In genomic region chr2:84428836-84429235, GRCm38 (mm10) we compare ENCODE assay signal across 24 mouse cellular contexts. TPM values are rescaled to one million over a fixed set of nuclear protein-coding genes. Genes with fewer than 3 reads are reported as not detected.
DNase-seq lines count a peak whose midpoint lies in the region; ATAC-seq and TF ChIP-seq lines count a peak whose summit lies in the region.
"Had no signal": no experiment of that assay in that cellular context is flagged by ENCODE, and none has a peak within 500 bp of the region (broad histone marks: within the 10 kb centered on the region; RNA-seq: fewer than 3 reads in every experiment).

No protein-coding gene starts in this region.

- no peaks in the 10 kb centered on the region for H3K27me3 ChIP-seq in kidney, postnatal 0 days (ENCODE audit: insufficient read depth, low read length)
- no peaks in the 10 kb centered on the region for H3K27me3 ChIP-seq in midbrain, postnatal 0 days (ENCODE audit: insufficient read depth, low read length)
- H3K27me3 ChIP-seq in midbrain, embryonic 14.5 days (ENCODE audit: control insufficient read depth, insufficient read depth, low read length): no peaks in the 10 kb centered on the region
- no peaks in the 10 kb centered on the region for H3K27me3 ChIP-seq in C2C12 (ENCODE audit: control insufficient read depth, insufficient read depth, insufficient read length)
- H3K27me3 ChIP-seq: CH12.LX; embryonic facial prominence, embryonic 15.5 days had no signal

- H3ac ChIP-seq in C2C12 (ENCODE audit: control insufficient read depth, insufficient read length, low read depth): no peak overlapping the region

- WGBS in kidney, postnatal 0 days: 44% methylated on average over 3 of the region's 3 CpGs
- 73% methylated on average over 3 of the region's 3 CpGs for WGBS in midbrain, postnatal 0 days
- 68% methylated on average over 3 of the region's 3 CpGs for WGBS in midbrain, embryonic 14.5 days

- TF ChIP-seq CTCF in kidney, postnatal 0 days (IDR thresholded peaks at IDR 0.05; ENCODE audit: low read depth): peak; percentile 34; the same call in 1 of the 2 replicates
- peak; percentile 19; the same call in 1 of the 2 replicates for TF ChIP-seq CTCF in midbrain, postnatal 0 days (IDR thresholded peaks at IDR 0.05)
- no peak for TF ChIP-seq CTCF in C2C12 (IDR thresholded peaks at IDR 0.05; ENCODE audit: control insufficient read depth, insufficient read depth, insufficient read length)
- TF ChIP-seq CTCF in left cerebral cortex, adult 2 months (IDR thresholded peaks at IDR 0.05): no peak

- H3K4me1 ChIP-seq in kidney, postnatal 0 days (replicated peaks; ENCODE audit: insufficient read depth, low read length): no peaks in the 10 kb centered on the region
- no peaks in the 10 kb centered on the region for H3K4me1 ChIP-seq in midbrain, postnatal 0 days (ENCODE audit: insufficient read depth, low read length)
- H3K4me1 ChIP-seq in midbrain, embryonic 14.5 days (ENCODE audit: control insufficient read depth, insufficient read depth, low read length): no peaks in the 10 kb centered on the region
- H3K4me1 ChIP-seq: embryonic facial prominence, embryonic 15.5 days had no signal

- H3K79me3 ChIP-seq in C2C12 (ENCODE audit: low read depth): no peaks in the 10 kb centered on the region

- H3K9me3 ChIP-seq in kidney, postnatal 0 days (replicated peaks; ENCODE audit: low read length): no peaks in the 10 kb centered on the region
- H3K9me3 ChIP-seq in midbrain, postnatal 0 days (ENCODE audit: low read length): no peaks in the 10 kb centered on the region
- no peaks in the 10 kb centered on the region for H3K9me3 ChIP-seq in midbrain, embryonic 14.5 days (ENCODE audit: control insufficient read depth, low read length)
- H3K9me3 ChIP-seq: embryonic facial prominence, embryonic 15.5 days; forebrain, embryonic 10.5 days; heart, embryonic 10.5 days; hindbrain, embryonic 13.5 days had no signal

- peaks cover 3% of the 10 kb centered on the region for H3K79me2 ChIP-seq in C2C12 (ENCODE audit: control insufficient read depth, insufficient read depth)

- no peaks in the 10 kb centered on the region for H3K36me3 ChIP-seq in kidney, postnatal 0 days (ENCODE audit: insufficient read depth, low read length)
- H3K36me3 ChIP-seq in midbrain, postnatal 0 days (ENCODE audit: insufficient read depth, low read length): no peaks in the 10 kb centered on the region
- H3K36me3 ChIP-seq in midbrain, embryonic 14.5 days (ENCODE audit: control insufficient read depth, insufficient read depth, low read length): no peaks in the 10 kb centered on the region
- H3K36me3 ChIP-seq in C2C12 (ENCODE audit: control insufficient read depth, insufficient read depth): no peaks in the 10 kb centered on the region
- H3K36me3 ChIP-seq: embryonic facial prominence, embryonic 15.5 days; forebrain, embryonic 10.5 days; heart, embryonic 10.5 days; hindbrain, embryonic 13.5 days had no signal

- no peak overlapping the region for H3K4me3 ChIP-seq in kidney, postnatal 0 days (replicated peaks; ENCODE audit: low read depth, low read length)
- H3K4me3 ChIP-seq in midbrain, postnatal 0 days (ENCODE audit: low read depth, low read length): no peak overlapping the region
- no peak overlapping the region for H3K4me3 ChIP-seq in midbrain, embryonic 14.5 days (replicated peaks; ENCODE audit: low read depth, low read length)
- no peak overlapping the region for H3K4me3 ChIP-seq in C2C12 (ENCODE audit: insufficient read depth, poor library complexity, severe bottlenecking)
- no peak overlapping the region for H3K4me3 ChIP-seq in left cerebral cortex, adult 2 months
- H3K4me3 ChIP-seq: embryonic facial prominence, embryonic 15.5 days; erythroblast, embryonic 14.5 days; forebrain, embryonic 10.5 days; gastrocnemius, adult 2 months; heart, embryonic 10.5 days; hindbrain, embryonic 13.5 days had no signal

- H3K27ac ChIP-seq in kidney, postnatal 0 days: no peak overlapping the region
- H3K27ac ChIP-seq in midbrain, postnatal 0 days (ENCODE audit: low read depth, low read length): no peak overlapping the region
- H3K27ac ChIP-seq in midbrain, embryonic 14.5 days (replicated peaks; ENCODE audit: low read depth, low read length): no peak overlapping the region
- H3K27ac ChIP-seq in left cerebral cortex, adult 2 months: no peak overlapping the region
- H3K27ac ChIP-seq: embryonic facial prominence, embryonic 15.5 days; forebrain, embryonic 10.5 days; gastrocnemius, adult 2 months; heart, embryonic 10.5 days; hindbrain, embryonic 13.5 days; hindbrain, postnatal 0 days had no signal

- H3K9ac ChIP-seq in kidney, postnatal 0 days (ENCODE audit: low read depth, low read length): no peak overlapping the region
- H3K9ac ChIP-seq in midbrain, postnatal 0 days (replicated peaks; ENCODE audit: low read length, poor library complexity, severe bottlenecking): no peak overlapping the region
- no peak overlapping the region for H3K9ac ChIP-seq in midbrain, embryonic 14.5 days (replicated peaks; ENCODE audit: low read length)
- H3K9ac ChIP-seq: embryonic facial prominence, embryonic 15.5 days; hindbrain, embryonic 13.5 days had no signal

- intact Hi-C loops in left cerebral cortex, adult 2 months (cut with DNase I): loop anchor here (1.0 to 10.0 kb wide), 3 partner anchors 134 to 617 kb away; partner anchors contain the start of gene Fam171b

- H3K4me2 ChIP-seq in kidney, postnatal 0 days (ENCODE audit: low read length): no peak overlapping the region
- H3K4me2 ChIP-seq in midbrain, postnatal 0 days (ENCODE audit: low read depth, low read length, poor library complexity, severe bottlenecking): no peak overlapping the region
- no peak overlapping the region for H3K4me2 ChIP-seq in midbrain, embryonic 14.5 days (ENCODE audit: low read length)
- H3K4me2 ChIP-seq: embryonic facial prominence, embryonic 15.5 days; hindbrain, embryonic 13.5 days had no signal

- ATAC-seq in kidney, postnatal 0 days (replicated peaks; ENCODE audit: low FRiP score, low read depth): no peak
- no peak for ATAC-seq in midbrain, postnatal 0 days (ENCODE audit: low FRiP score)
- ATAC-seq in midbrain, embryonic 14.5 days (ENCODE audit: low FRiP score, low TSS enrichment): no peak
- 0 out of 2 replicates have a peak, but pooled peaks have one; percentile 4 for ATAC-seq in granulocyte monocyte progenitor cell, adult 5-6 weeks (replicated peaks; ENCODE audit: poor library complexity, severe bottlenecking)
- ATAC-seq: forebrain, embryonic 14.5 days had no signal

- DNase-seq in kidney, postnatal 0 days (ENCODE audit: low spot score): peak; percentile 31
- DNase-seq in kidney, postnatal 4 days: no peak
- DNase-seq in midbrain, postnatal 0 days (ENCODE audit: low spot score): no peak
- DNase-seq in midbrain, embryonic 14.5 days: no peak
- no peak for DNase-seq in left cerebral cortex, adult 2 months (ENCODE audit: extremely low spot score in 1 of 2, low spot score in 2 of 2)
- DNase-seq: adrenal gland, adult 2 months; adrenal gland, postnatal 25 days; cerebellum, adult 18-20 months; cerebellum, adult 9-11 months; cerebellum, postnatal 36 days; gastrocnemius, adult 2 months; gastrocnemius, postnatal 25 days; heart, adult 11 months; heart, postnatal 10 days had no signal

TF ChIP-seq in C2C12, 6 proteins besides CTCF, POLR2A, EP300 and RAD21:
- TF ChIP-seq MYOD1 (IDR thresholded peaks at IDR 0.05; ENCODE audit: control insufficient read depth, insufficient read length, low read depth) (no peak), FOSL1 (IDR thresholded peaks at IDR 0.05; ENCODE audit: insufficient read depth, low read length, poor library complexity, severe bottlenecking) (no peak), CEBPB (IDR thresholded peaks at IDR 0.05; ENCODE audit: low read depth) (peak; percentile 12)

RNA-seq across cellular contexts. Expression of gene Calcrl, which starts 3.6 kb away (rescaled TPM):
- 50.1 and 53.7 TPM in 2 replicates for polyA plus RNA-seq in kidney, postnatal 0 days (2015; fragmentation: Nextera tagmentation; extraction: Ambion mirVana)
- 11.0 and 19.5 TPM in 2 replicates for total RNA-seq in midbrain, postnatal 0 days (2014; rRNA removed)
- polyA plus RNA-seq in midbrain, postnatal 0 days (2015; fragmentation: Nextera tagmentation; extraction: Ambion mirVana): 6.0 TPM in 2 replicates
- polyA plus RNA-seq in midbrain, embryonic 14.5 days (2014; fragmentation: Nextera tagmentation; extraction: Ambion mirVana): 3.5 and 10.6 TPM in 2 replicates
- polyA plus RNA-seq in C2C12 (2012; fragmentation: generic; extraction: Trizol): 3.8 TPM
- total RNA-seq in granulocyte monocyte progenitor cell, adult 5-6 weeks (2014; fragmentation: Nextera tagmentation): 10.0 and 12.3 TPM in 2 replicates
- total RNA-seq in granulocyte monocyte progenitor cell, adult 5-6 weeks (2017): 22.8 and 24.4 TPM in 2 replicates
- 1 to 10 TPM; 5.6 to 5.9 TPM for total RNA-seq in left cerebral cortex, adult 2 months (2021)
- polyA plus RNA-seq: erythroblast, embryonic 14.5 days had no signal

RNA-seq across cellular contexts. Expression of gene Tfpi, which starts 47.7 kb away (rescaled TPM):
- polyA plus RNA-seq in kidney, postnatal 0 days (2015; fragmentation: Nextera tagmentation; extraction: Ambion mirVana): 29.5 and 34.7 TPM in 2 replicates
- total RNA-seq in midbrain, postnatal 0 days (2014; rRNA removed): 10.0 and 10.4 TPM in 2 replicates
- 13.2 and 13.3 TPM in 2 replicates for polyA plus RNA-seq in midbrain, postnatal 0 days (2015; fragmentation: Nextera tagmentation; extraction: Ambion mirVana)
- polyA plus RNA-seq in midbrain, embryonic 14.5 days (2014; fragmentation: Nextera tagmentation; extraction: Ambion mirVana): 5.5 and 17.7 TPM in 2 replicates
- 7.6 TPM for polyA plus RNA-seq in C2C12 (2012; fragmentation: generic; extraction: Trizol)
- total RNA-seq in granulocyte monocyte progenitor cell, adult 5-6 weeks (2014; fragmentation: Nextera tagmentation): 28.4 and 69.7 TPM in 2 replicates
- 74.5 and 81.7 TPM in 2 replicates for total RNA-seq in granulocyte monocyte progenitor cell, adult 5-6 weeks (2017)
- total RNA-seq in left cerebral cortex, adult 2 months (2021): 1 to 10 TPM; 3.8 to 4.4 TPM
- polyA plus RNA-seq: erythroblast, embryonic 14.5 days had no signal

Comparison
In these comparisons a context has a peak if more than half of its experiments do, and no peak if none do; other contexts are left out.
1. CTCF ChIP-seq: peak in kidney, postnatal 0 days (single experiment) and midbrain, postnatal 0 days (single experiment); none in C2C12 (single experiment) and left cerebral cortex, adult 2 months (single experiment).